Mouse (Mus musculus): Measurements from ENCODE around the gene Acaca. TPM values are rescaled to one million over a fixed set of nuclear protein-coding genes. Genes with fewer than 3 reads are reported as not detected.

The Acaca gene
- polyA plus RNA-seq, 1 experiment from 2014 or later, result 25.5 TPM

DNA sequence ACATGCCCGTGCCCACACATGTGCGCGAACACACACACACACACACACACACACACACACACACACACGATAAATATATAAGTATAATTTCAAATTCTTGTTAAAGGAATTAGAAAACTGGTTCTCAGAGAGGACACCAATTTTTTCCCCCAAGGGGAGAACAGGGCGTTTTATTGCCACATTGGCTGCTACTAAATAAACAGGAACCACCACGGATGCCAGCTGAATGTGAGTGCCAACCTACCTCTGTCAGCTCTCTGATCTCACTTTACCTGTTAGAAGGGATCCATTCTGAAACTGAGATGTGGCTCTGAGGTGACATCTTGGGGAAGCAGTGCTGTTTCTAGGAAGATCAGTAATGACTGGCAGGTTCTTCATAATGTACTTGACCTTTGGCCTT, 34.7 kb downstream of the Acaca start:
- Histone ChIP-seq H3K9ac (replicated peaks; ENCODE audit: low read depth, low read length) (no peak overlapping the region), H3K9me3 (ENCODE audit: control insufficient read depth, low read depth, low read length) (no peaks in the 10 kb centered on the region), H3K36me3 (ENCODE audit: control insufficient read depth, insufficient read depth, low read length) (no peaks in the 10 kb centered on the region), H3K27ac (ENCODE audit: low read length) (no peak overlapping the region), H3K4me3 (ENCODE audit: low read depth, low read length) (no peak overlapping the region), H3K27me3 (ENCODE audit: control insufficient read depth, insufficient read depth, low read length) (no peaks in the 10 kb centered on the region), H3K4me2 (replicated peaks; ENCODE audit: low read depth, low read length) (no peak overlapping the region), H3K4me1 (ENCODE audit: control insufficient read depth, insufficient read depth, low read length) (no peaks in the 10 kb centered on the region)
- no peak for ATAC-seq (ENCODE audit: insufficient number of reproducible peaks, insufficient read depth, low FRiP score, low read depth)
- 80% methylated on average over 6 of the region's 6 CpGs for WGBS

DNA sequence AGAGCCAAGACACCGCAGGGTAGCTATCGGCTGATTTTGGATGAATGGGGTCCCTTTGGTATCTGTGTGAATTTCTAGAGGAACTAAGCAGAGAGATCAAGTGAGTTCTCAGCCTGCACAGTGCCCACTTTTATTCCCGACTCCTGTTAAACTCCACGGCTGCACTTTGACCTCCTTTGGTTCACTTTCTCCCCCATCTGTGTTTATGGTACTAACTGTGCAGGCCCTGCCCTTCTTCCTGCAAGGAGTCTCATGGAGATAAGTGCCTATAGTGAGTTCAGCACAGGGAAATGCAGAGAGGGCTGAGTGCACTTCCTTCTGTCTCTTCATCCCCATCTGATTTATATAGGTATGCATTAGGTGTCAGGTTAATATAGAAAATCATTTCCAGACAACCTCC, 35.1 kb downstream of the Acaca start:
- Histone ChIP-seq H3K4me1 (ENCODE audit: control insufficient read depth, insufficient read depth, low read length) (no peaks in the 10 kb centered on the region), H3K9ac (replicated peaks; ENCODE audit: low read depth, low read length) (no peak overlapping the region), H3K27me3 (ENCODE audit: control insufficient read depth, insufficient read depth, low read length) (no peaks in the 10 kb centered on the region), H3K27ac (ENCODE audit: low read length) (no peak overlapping the region), H3K4me2 (replicated peaks; ENCODE audit: low read depth, low read length) (no peak overlapping the region), H3K9me3 (ENCODE audit: control insufficient read depth, low read depth, low read length) (no peaks in the 10 kb centered on the region), H3K4me3 (ENCODE audit: low read depth, low read length) (no peak overlapping the region), H3K36me3 (ENCODE audit: control insufficient read depth, insufficient read depth, low read length) (no peaks in the 10 kb centered on the region)
- WGBS, result 48% methylated on average over 4 of the region's 4 CpGs
- no peak for ATAC-seq (ENCODE audit: insufficient number of reproducible peaks, insufficient read depth, low FRiP score, low read depth)

DNA sequence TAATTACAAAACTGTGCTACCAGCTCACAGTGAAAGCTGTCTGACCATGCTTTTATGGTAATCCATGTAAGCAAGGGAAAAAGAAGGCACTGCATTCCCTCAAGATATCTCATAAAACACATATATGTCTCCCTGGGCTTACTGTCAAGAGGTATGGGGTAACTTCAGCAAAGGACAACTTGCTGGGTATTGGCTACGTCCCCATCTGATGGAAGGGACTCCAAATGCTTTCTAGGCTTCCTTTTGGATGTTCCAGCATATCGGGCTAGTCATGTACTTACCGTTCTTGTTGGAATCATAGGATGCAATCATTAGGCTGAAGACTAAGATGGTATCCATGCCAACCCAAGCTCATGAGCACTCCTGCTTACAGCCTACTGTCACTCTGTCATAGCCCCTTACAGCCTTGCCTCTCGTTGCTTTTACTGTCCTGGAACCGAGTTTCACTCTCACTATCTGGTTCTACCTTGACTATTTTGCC, 37.6 kb downstream of the Acaca start, which contains the start of gene Gm11437:
Gene Gm11437, minus strand, starts transcription at position 431 of the 481 bp plus-strand sequence.
- 82% methylated on average over 5 of the region's 5 CpGs for WGBS
- Histone ChIP-seq H3K27ac (ENCODE audit: low read length) (no peak within 1 kb of the TSS), H3K4me1 (ENCODE audit: control insufficient read depth, insufficient read depth, low read length) (no peaks in the 10 kb centered on the region), H3K9me3 (ENCODE audit: control insufficient read depth, low read depth, low read length) (no peaks in the 10 kb centered on the region), H3K36me3 (ENCODE audit: control insufficient read depth, insufficient read depth, low read length) (no peaks in the 10 kb centered on the region), H3K27me3 (ENCODE audit: control insufficient read depth, insufficient read depth, low read length) (no peaks in the 10 kb centered on the region), H3K4me2 (replicated peaks; ENCODE audit: low read depth, low read length) (no peak within 1 kb of the TSS), H3K9ac (replicated peaks; ENCODE audit: low read depth, low read length) (no peak within 1 kb of the TSS), H3K4me3 (ENCODE audit: low read depth, low read length) (no peak within 1 kb of the TSS)
- no peak for ATAC-seq (ENCODE audit: insufficient number of reproducible peaks, insufficient read depth, low FRiP score, low read depth)

DNA sequence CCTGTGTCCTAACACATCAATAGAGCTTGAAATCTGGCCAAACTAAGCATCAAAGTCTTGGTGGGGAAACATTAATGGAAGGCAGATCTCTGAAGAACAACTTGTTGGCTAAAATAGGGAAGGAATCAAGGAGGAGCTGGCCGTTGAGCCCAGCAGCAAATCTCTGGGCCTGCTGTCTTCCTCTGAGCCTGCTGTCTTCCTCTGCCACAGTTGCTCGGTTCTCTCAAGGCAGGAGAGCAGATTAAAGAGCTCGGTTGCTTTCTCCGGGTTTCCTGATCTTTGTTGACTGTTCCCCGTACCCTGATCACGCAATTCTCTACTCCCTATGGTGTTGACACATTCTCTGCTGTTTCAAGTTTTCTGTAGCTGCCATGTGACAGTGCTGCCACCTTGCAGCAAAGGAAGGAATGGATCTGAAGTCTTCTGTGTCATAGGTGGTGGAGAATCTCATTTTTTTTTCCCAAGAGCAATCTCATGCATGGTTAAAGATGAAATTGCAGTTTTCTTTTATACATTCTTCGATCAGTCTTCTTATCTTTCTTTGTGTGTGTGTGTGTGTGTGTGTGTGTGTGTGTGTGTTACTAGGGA, 39.3 kb downstream of the Acaca start:
- Histone ChIP-seq H3K9me3 (ENCODE audit: control insufficient read depth, low read depth, low read length) (no peaks in the 10 kb centered on the region), H3K4me1 (ENCODE audit: control insufficient read depth, insufficient read depth, low read length) (no peaks in the 10 kb centered on the region), H3K27ac (ENCODE audit: low read length) (no peak overlapping the region), H3K27me3 (ENCODE audit: control insufficient read depth, insufficient read depth, low read length) (no peaks in the 10 kb centered on the region), H3K4me2 (replicated peaks; ENCODE audit: low read depth, low read length) (no peak overlapping the region), H3K9ac (replicated peaks; ENCODE audit: low read depth, low read length) (no peak overlapping the region; the same call in 1 of the 2 replicates), H3K4me3 (ENCODE audit: low read depth, low read length) (no peak overlapping the region), H3K36me3 (ENCODE audit: control insufficient read depth, insufficient read depth, low read length) (no peaks in the 10 kb centered on the region)
- ATAC-seq (ENCODE audit: insufficient number of reproducible peaks, insufficient read depth, low FRiP score, low read depth), result no peak
- 26% methylated on average over 7 of the region's 7 CpGs for WGBS

DNA sequence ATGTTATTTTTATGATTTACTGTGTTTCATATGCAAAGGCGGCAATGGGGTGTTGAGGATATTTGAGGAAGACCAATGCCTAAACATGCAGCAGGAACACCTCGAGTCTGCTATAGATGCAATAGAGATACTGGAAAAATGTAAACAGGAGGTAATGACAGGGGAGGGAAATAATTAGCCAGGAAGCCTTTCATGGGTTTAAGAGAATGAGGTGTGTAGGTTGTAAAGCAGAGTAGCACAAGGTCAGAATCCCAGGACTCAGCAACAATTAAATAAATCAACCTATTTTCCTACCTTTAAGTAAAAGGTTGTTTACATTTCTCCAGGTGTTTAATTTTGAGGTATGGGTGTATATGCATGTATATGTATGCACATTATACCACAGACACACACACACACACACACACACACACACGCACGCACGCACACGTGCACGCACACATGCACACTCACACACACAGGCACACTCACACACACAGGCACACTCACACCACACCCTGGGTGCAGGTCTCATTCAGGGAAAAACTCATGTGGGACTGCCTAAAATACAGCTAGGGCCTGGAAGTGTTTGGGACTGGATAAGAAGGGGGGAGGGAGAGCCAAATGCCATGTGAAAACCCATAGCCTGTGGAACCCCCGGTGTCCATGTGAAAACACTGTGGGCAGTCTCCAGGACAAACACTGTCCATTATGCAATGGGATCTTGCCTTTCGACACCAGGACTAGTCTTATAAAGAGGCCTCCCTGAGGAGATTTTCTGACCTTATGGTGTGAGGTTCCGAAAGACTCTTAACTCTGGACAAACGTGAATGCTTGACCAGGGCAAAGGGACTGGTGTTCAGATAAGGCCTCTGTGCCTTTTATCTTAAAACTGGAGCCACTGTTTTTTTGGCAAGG, 43.3 kb downstream of the Acaca start:
- Histone ChIP-seq H3K9me3 (ENCODE audit: control insufficient read depth, low read depth, low read length) (no peaks in the 10 kb centered on the region), H3K27ac (ENCODE audit: low read length) (no peak overlapping the region), H3K36me3 (ENCODE audit: control insufficient read depth, insufficient read depth, low read length) (no peaks in the 10 kb centered on the region), H3K27me3 (ENCODE audit: control insufficient read depth, insufficient read depth, low read length) (no peaks in the 10 kb centered on the region), H3K4me3 (ENCODE audit: low read depth, low read length) (no peak overlapping the region), H3K4me1 (ENCODE audit: control insufficient read depth, insufficient read depth, low read length) (no peaks in the 10 kb centered on the region), H3K9ac (replicated peaks; ENCODE audit: low read depth, low read length) (no peak overlapping the region), H3K4me2 (replicated peaks; ENCODE audit: low read depth, low read length) (no peak overlapping the region)
- 70% methylated on average over 11 of the region's 11 CpGs for WGBS
- no peak for ATAC-seq (ENCODE audit: insufficient number of reproducible peaks, insufficient read depth, low FRiP score, low read depth)

DNA sequence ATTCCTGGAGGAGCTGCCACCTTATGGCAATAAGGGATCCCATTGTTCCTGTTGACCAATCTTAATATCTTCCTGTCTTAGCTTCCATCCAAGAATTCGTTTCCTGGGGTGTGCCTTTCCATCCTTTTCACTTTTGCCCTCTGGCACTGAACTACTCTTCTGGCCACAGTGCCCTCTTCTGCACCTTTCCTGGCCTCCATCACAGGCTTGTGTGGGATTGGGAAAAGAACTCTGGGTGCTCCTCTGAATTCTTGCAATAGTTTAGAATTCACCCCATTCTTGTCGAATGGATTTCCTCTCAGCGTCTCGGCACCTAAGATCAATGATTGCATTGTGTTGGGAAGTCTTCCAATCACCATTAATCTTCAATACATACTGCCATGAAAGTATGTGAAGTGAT, 49.1 kb downstream of the Acaca start:
- peak overlapping the region; percentile 78 for H3K4me2 ChIP-seq (replicated peaks; ENCODE audit: low read depth, low read length)
- H3K36me3 ChIP-seq (ENCODE audit: control insufficient read depth, insufficient read depth, low read length), result no peaks in the 10 kb centered on the region
- no peaks in the 10 kb centered on the region for H3K27me3 ChIP-seq (ENCODE audit: control insufficient read depth, insufficient read depth, low read length)
- no peak overlapping the region for H3K27ac ChIP-seq (ENCODE audit: low read length)
- H3K4me3 ChIP-seq (ENCODE audit: low read depth, low read length), result no peak overlapping the region; the same call in 1 of the 2 replicates
- no peak for ATAC-seq (ENCODE audit: insufficient number of reproducible peaks, insufficient read depth, low FRiP score, low read depth)
- no peaks in the 10 kb centered on the region for H3K9me3 ChIP-seq (ENCODE audit: control insufficient read depth, low read depth, low read length)
- H3K4me1 ChIP-seq (ENCODE audit: control insufficient read depth, insufficient read depth, low read length), result peaks cover 11% of the 10 kb centered on the region
- WGBS, result 20% methylated on average over 4 of the region's 4 CpGs
- 0 out of 2 replicates have a peak overlapping the region, but pooled peaks have one; percentile 21 for H3K9ac ChIP-seq (replicated peaks; ENCODE audit: low read depth, low read length)

DNA sequence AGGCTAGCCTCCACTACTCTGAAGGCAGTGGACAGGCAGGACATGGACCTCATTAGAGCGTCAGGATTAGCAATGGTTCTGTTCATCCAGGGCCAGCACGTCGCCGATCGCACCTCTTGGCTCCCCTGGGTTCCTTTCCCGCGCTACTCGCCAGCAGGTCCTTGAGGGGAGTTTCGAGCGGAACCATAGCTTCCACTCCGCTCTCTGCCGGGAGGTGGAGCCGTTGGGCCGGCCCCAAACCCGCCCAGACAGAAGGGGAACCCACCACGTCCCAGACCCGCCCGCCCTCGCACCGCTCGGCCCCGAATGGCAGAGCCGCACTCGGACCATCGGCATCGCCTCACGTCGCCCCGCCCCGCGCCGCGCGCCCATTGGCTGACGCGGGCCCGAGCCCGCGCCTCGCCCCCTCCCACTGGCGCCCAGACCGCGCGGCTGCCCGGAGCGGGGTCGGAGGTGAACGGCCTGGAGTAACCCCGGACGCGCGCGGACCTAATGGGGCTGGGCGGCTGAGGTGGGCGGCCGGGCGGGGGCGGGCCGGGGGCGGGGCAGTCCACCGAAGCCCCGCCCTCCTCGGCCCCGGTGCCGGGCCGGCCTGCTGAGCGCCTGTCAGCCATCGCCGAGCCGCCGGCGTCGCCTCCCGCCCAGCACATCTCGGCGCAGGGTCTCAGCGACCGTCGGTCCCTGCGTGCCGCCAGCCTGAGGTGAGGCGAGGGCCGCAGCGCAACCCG, 49.9 kb downstream of the Acaca start:
- WGBS, result 0% methylated on average over 62 of the region's 85 CpGs

DNA sequence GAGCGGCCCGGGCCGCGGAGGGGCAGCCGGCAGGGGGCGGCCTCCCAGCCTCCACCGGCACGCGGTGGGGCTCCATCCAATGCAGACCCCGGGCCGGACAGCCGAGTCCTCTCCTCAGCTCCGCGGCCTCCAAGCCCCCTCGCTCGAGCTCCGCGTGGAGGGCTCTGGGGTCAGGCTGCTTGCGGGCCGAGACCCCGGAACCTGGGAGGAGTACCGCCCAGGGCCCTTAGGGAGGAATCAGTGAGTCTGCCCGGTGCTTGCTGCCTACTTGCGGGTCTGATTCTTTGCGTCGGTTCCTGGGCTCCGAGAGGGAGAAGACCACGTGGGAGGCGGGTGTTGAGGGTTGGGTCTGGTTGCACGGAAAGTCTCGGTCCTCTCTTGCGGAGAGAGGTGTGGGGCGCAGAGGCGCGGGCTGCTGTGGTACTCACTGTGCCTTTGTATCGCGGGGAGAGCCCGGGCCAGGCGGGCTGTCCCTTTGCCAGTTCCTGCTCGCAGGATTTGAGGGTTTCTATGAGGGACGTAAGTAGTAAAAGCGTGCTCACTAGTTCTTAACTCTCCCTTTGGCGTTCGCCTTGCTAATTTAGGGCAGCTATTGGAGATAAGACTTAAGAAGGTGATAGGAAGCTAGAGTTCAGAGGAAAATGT, 50.6 kb downstream of the Acaca start:
- H3K4me2 ChIP-seq (replicated peaks; ENCODE audit: low read depth, low read length), result peak overlapping the region; percentile 78
- H3K27ac ChIP-seq (ENCODE audit: low read length), result peak overlapping the region; percentile 88
- H3K9me3 ChIP-seq (ENCODE audit: control insufficient read depth, low read depth, low read length), result no peaks in the 10 kb centered on the region
- no peaks in the 10 kb centered on the region for H3K27me3 ChIP-seq (ENCODE audit: control insufficient read depth, insufficient read depth, low read length)
- H3K36me3 ChIP-seq (ENCODE audit: control insufficient read depth, insufficient read depth, low read length), result no peaks in the 10 kb centered on the region
- ATAC-seq (ENCODE audit: insufficient number of reproducible peaks, insufficient read depth, low FRiP score, low read depth), result peak; percentile 33
- under 1% methylated on average over 41 of the region's 44 CpGs for whole genome bisulfite sequencing
- peak overlapping the region; percentile 82 for H3K4me3 ChIP-seq (ENCODE audit: low read depth, low read length)
- H3K4me1 ChIP-seq (ENCODE audit: control insufficient read depth, insufficient read depth, low read length), result peaks cover 11% of the 10 kb centered on the region
- H3K9ac ChIP-seq (replicated peaks; ENCODE audit: low read depth, low read length), result peak overlapping the region; percentile 73

More for the DNA sequence above, 49.9 kb downstream of the Acaca start:
- H3K4me3 ChIP-seq (ENCODE audit: low read depth, low read length), result peak overlapping the region; percentile 82
- peak overlapping the region; percentile 73 for H3K9ac ChIP-seq (replicated peaks; ENCODE audit: low read depth, low read length)
- no peaks in the 10 kb centered on the region for H3K9me3 ChIP-seq (ENCODE audit: control insufficient read depth, low read depth, low read length)
- H3K36me3 ChIP-seq (ENCODE audit: control insufficient read depth, insufficient read depth, low read length), result no peaks in the 10 kb centered on the region
- peak overlapping the region; percentile 78 for H3K4me2 ChIP-seq (replicated peaks; ENCODE audit: low read depth, low read length)
- peak; percentile 98 for ATAC-seq (ENCODE audit: insufficient number of reproducible peaks, insufficient read depth, low FRiP score, low read depth)
- H3K27me3 ChIP-seq (ENCODE audit: control insufficient read depth, insufficient read depth, low read length), result no peaks in the 10 kb centered on the region
- peak overlapping the region; percentile 88 for H3K27ac ChIP-seq (ENCODE audit: low read length)
- H3K4me1 ChIP-seq (ENCODE audit: control insufficient read depth, insufficient read depth, low read length), result peaks cover 11% of the 10 kb centered on the region
